Mouse (Mus musculus) kidney, adult 11 months (tissue): Measurements from ENCODE around the gene Muc4.

Experiments
- DNase-seq: peaks from one replicate; pipeline ENCODE4 v3.0.0; 2022

Gene Muc4

GRCm38 (mm10) chr16:32735586-32735985, at the start of gene Muc4:
Muc4 (plus strand) TSS chr16:32735886.
- DNase-seq: no peak

DNA sequence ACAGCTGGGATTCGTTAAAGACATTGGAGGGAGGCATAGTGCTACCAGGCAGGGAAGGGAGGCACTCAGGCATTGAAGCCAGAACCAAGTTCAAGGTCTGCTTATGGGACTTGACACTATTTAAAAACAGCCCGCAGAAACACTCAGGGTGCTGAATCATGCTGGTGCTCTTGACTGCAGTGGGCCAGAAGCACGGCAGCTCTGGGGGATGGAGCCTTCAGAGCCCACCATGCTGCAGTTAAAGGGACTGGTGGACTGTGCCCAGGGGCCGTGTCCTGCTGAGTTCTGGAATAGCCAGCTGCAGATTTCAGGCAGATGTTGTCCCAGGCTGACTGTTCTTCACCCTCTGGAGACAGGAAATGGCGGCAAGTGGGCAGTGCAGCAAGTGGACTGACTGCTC, 49.7 kb upstream of the Muc4 start:
- no peak for DNase-seq

DNA sequence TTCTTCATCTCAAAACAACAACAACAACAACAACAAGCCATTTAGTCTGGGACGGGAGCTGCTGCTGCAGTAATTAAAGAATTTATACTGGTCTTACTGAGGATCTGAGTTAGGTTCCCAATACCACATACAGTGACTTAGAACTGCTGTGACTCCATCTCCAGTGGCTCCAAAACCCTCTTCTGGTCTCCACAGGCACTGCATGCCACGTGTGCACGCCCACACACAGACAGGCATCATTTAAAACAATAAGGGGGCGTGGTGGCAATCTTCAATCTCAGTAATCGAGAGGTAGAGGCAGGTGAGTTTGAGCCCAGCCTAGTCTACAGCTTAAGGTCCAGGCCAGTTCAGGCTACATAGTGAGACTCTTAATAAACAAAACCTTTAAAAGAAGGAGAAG, 48.5 kb upstream of the Muc4 start:
- no peak for DNase-seq

DNA sequence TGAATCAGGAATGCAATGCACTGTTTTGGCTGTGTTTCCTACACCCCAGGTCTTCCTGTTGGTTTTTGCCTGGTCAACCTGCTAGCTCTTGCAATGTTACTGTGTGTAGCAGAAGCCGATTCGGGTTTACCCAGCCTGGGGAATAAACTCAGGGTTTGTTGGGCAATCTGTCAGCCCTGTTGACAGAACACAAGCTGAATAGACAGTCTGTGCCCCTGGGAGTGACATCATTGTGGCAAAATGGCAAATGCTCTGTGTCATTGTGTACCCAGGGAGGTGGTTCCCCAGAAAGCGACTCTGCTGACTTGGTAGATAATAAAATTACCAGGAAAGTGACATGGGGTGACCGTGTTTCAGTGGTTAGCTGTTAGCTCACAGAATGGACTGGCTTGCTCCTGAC, 46.9 kb upstream of the Muc4 start:
- DNase-seq: no peak

DNA sequence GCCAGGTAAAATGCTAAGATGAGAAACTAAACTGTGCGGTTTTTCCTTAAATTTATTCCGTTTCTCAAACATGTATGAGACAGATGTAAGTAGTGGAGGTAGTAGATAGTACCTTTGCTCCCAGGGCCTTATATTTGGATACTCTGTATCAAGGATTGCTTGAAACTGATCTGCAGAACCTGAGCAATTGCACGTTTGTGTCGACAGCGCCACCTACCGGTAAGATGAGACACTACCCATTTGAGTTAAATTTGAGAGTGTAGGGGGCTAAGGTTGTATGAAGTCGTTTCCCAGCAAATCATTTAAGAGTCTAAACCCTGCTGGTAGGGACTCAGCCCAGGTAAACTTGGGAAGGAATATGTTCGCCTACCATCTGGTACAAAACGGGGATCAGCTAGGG, 46.2 kb upstream of the Muc4 start:
- DNase-seq: peak; percentile 32

- peak; percentile 35 for DNase-seq
Measured at GRCm38 (mm10) chr16:32696841-32697464, 38.7 kb upstream of the Muc4 start.

DNA sequence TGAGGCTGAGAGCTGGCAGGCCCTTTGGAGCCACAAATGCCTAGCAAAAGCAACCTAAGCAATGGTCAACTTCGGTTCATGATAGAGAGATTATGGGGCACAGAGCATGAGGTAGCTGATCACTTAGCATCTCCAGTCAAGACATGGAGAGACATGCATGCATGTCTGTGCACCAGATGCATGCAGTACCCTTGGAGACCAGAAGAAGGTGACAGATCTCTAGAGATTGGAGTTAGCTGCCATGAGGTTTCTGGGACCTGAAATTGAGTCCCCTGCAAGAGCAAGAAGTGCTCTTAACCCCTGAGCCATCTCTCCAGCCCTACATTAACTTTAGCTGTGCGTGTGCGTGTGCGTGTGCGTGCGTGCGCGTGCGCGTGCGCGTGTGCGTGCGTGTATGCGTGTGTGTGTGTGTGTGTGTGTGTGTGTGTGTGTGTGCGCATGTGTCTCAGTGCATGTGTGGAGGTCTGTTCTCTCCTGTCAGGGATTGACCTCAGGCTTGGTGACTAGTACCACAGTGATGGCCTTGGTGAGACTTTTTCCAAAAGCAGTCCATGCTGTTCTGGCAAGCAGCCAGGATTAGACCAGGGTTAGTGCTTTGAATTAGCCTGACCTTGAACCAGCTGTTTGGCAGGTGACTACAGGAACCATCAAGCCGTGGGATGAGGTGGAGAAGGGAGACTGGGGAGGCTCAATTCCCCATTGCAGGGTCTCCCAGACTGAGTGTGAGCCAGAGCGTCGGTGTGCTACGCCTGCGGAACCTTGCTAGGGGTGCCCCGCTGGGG, 37.8 kb upstream of the Muc4 start:
- DNase-seq: no peak

DNA sequence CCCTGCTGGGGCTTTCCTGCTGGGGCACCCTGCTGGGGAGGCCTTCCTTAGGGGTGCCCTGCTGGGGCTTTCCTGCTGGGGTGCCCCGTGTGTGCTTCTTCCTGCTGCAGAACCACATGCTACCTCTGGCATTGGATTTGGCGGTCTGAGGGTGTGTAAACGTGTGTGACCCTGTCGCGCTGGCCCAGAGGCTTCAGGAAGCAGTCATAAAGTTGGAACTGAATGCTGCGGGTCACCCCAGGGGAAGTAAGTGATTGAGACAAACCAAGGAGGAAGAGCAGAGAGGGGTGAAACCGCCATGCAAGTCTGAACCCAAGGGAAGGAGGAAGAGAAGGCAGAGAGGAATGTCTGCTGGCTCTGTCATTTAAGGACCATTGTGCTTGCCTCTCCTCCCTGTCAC, 37.1 kb upstream of the Muc4 start:
- DNase-seq: no peak

DNA sequence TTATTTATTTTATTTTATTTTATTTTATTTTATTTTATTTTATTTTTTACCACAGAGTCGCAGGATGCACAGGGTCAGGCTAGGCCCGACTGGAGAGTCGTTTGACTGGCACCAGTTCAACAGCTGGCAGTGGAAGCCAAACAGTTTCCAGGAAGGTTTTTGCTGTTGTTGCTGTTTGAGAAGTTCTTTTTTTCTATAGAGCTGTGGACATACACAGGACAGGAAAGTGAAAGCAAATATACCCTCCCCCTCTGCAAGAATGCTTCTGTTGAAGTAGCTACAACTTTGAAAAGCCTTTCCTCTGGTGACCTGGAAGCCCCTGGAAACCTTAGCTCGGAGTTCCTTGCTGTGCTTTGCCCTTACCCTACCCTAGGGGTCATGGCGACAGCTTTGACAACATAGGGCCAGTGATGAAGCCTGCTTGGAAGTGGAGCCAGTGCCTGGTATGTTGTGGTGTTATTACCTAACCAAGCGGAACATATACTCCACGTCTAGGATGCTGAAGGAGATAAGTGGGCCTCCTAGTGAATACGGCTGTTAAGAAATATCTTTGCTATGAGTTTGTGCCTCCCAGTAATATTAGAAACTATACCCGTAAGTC, 32.3 kb upstream of the Muc4 start:
- no peak for DNase-seq

- DNase-seq: no peak
Measured at GRCm38 (mm10) chr16:32705606-32706005, 30.1 kb upstream of the Muc4 start.

GRCm38 (mm10) chr16:32707111-32707823, 28.4 kb upstream of the Muc4 start:
- DNase-seq: no peak

DNA sequence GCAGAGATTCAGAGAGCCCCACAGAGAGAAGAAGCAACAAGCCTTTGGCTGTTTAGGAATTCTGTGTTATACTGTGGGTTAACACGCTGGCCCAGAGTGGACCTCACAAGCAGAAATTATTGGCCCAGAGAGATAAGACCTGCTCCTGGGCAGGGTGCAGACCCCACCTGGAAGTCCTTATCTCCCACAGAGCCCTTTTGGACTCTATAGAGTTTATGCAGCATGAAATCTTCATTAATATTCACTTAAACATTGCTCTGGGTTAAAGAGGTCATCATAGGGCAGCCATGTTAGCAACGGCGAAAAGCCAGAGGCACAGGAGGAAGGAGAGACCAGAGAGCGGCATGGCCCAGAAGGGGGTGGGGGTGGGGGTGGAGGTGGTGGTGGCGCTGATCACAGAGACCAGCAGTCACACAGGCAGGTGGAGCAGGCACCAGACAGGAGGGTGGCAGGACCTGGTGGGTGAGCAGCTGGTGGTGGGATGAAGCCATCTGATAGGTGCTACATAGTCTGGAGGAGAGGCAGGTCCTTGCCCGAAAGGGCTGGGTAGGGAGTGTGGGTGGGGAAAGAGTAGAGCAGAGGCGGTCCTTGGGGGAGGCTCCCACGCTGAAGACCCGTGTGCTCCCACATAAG, 27.7 kb upstream of the Muc4 start:
- DNase-seq: no peak

GRCm38 (mm10) chr16:32708457-32709033, 27.1 kb upstream of the Muc4 start:
- no peak for DNase-seq

DNA sequence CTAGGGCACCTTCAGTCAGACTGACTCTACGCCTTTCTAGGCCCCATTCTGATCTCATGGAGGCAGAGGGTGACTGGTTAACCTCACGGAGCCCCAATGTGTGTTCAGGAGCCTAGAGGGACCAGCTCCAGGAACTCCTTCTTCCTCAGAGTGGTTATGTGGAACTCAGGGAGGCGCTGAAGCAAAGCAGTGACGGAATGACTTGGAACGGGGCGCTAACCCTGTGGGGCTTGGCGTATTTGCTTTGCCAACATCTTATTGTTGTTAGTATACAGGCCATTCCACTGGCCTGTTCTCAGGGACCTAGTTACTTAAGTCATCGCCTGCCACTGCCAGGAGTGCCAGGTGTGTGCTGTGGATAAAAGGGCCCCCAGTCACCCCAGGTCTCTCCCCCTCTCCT, 26.6 kb upstream of the Muc4 start:
- DNase-seq: peak; percentile 50

DNA sequence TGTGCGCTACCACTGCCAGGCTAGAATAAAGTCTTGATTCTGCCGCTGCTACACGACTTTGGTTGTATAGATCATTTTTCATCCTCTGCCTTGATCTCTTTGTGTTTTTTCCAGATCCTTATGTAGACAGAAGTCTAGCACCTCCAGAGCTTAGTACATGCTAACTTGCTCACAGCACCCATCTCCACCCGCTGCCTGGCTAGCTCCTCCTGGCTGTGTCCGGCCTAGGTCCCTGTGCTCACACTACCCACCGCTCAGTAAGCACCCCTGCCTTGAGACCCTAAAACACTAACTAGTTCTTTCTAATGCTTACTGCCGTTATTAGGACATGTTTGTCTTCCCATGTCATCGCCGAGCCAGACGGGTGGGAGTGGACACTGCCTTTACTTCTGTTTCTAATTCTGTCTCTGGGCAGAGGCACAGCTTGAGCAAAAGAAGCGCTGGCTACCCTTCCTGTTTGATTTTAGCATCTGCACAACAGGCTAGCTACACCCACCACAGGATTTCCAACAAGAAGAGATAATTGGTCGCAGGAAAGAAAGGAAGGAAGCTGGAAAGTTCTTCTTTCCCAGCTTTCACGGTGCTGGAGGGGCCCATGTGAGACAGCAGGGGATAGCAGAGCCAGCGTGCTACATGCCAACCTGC, 25.1 kb upstream of the Muc4 start:
- no peak for DNase-seq

DNA sequence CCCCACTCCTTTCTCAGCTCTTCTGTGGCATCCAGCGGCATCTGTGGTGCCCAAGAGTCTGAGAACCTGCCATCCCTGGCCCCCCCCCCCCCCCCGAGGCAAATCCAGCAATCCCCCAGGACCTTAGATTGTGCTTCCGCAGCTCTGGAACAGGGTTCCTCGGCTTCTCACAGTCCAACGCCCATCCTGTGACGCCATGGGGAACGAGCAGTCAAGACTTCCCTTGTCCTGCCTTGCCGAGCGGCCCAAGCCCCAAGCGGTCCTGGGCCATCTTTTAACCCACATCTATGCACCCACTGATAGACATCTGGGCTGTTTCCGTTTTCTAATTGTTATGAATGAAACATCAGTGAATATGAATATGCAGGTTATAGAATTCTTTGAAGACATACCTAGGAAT, 23.5 kb upstream of the Muc4 start:
- no peak for DNase-seq

GRCm38 (mm10) chr16:32713556-32713955, 22.1 kb upstream of the Muc4 start:
- no peak for DNase-seq

GRCm38 (mm10) chr16:32715364-32715763, 20.3 kb upstream of the Muc4 start:
- DNase-seq: no peak

GRCm38 (mm10) chr16:32723163-32723562, 12.5 kb upstream of the Muc4 start:
- no peak for DNase-seq

- DNase-seq: no peak
Measured at GRCm38 (mm10) chr16:32723767-32724166, 11.9 kb upstream of the Muc4 start.

GRCm38 (mm10) chr16:32724259-32724658, 11.4 kb upstream of the Muc4 start:
- DNase-seq: no peak

GRCm38 (mm10) chr16:32726501-32726900, 9.2 kb upstream of the Muc4 start:
- no peak for DNase-seq
